Mouse (Mus musculus) midbrain, embryonic 10.5 days (tissue): Measurements from ENCODE around the gene Zfp61. TPM values are rescaled to one million over a fixed set of nuclear protein-coding genes. Genes with fewer than 3 reads are reported as not detected.

Source experiments
- DNase-seq: peaks from one replicate; pipeline ENCODE4 v3.0.0-alpha.2; 2017; ENCODE audit warnings: low spot score
- H3K27ac ChIP-seq: fragments of 300-500 bp; sonication (generic); replicated peaks from 2 replicates; pipeline ENCODE4 v1.5.1; 2016; ENCODE audit warnings: mild to moderate bottlenecking
- H3K27me3 ChIP-seq: fragments of 300-500 bp; sonication (generic); 2 replicates; pipeline ENCODE4 v1.6.1; 2016; ENCODE audit warnings: low read depth, mild to moderate bottlenecking; ENCODE audit not compliant: poor library complexity, severe bottlenecking
- H3K36me3 ChIP-seq: fragments of 300-500 bp; sonication (generic); 2 replicates; pipeline ENCODE4 v1.6.1; 2016; ENCODE audit warnings: mild to moderate bottlenecking, moderate library complexity
- H3K4me1 ChIP-seq: fragments of 300-500 bp; sonication (generic); 2 replicates; pipeline ENCODE4 v1.6.1; 2016
- H3K4me3 ChIP-seq: fragments of 300-500 bp; sonication (generic); 2 replicates; pipeline ENCODE4 v1.5.1; 2016; ENCODE audit warnings: mild to moderate bottlenecking, moderate library complexity
- H3K9me3 ChIP-seq: fragments of 300-500 bp; sonication (generic); replicated peaks from 2 replicates; pipeline ENCODE4 v1.6.1; 2016; ENCODE audit warnings: mild to moderate bottlenecking
- WGBS: fragments of 180-500 bp; shearing (Covaris S2); methylation state at CpG from one replicate; pipeline ENCODE4 v1.1.7; 2016; 5-methylcytosine and 5-hydroxymethylcytosine counted together
- polyA plus RNA-seq: library from polyadenylated mRNA; unstranded; fragments of >200 nt; fragmentation: Nextera tagmentation; extraction: Ambion mirVana; gene quantifications from 2 replicates; pipeline ENCODE4 v1.2.1, GENCODE M21; 2016

Gene Zfp61
- polyA plus RNA-seq: 36.7 and 41.4 TPM in 2 replicates

DNA sequence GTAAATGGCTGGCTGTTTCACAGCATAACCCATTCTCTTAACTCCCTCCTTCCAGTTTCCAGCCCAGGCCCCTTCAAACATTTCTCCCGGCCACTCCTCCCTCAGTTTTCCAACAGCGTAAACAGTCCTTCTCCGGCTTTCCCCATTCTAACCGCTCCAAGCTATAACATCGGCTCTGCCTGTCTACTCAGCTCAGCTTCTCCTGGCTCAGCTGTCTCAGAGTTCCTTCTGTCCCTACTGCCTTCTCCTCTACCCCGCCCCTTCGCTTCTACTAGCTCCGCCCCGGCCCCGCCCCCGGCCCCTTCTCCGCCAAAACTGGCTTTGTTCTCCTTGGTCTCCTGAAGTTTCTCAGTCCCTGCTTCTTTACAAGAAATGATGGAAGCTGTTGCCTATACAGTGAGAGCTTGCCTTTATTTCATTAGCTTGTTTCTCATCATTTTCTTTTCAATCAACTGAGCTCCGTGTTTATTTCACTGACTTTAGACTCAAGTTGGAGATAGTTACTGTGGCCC is at the start of gene Zfp61:
Gene Zfp61, minus strand, starts transcription at position 462 of the 512 bp plus-strand sequence.
- peaks cover 27% of the 10 kb centered on the region for H3K4me1 ChIP-seq
- DNase-seq: peak; percentile 86
- peak within 1 kb of the TSS; percentile 91 for H3K27ac ChIP-seq
- H3K9me3 ChIP-seq: no peaks in the 10 kb centered on the region
- no peaks in the 10 kb centered on the region for H3K27me3 ChIP-seq
- peak within 1 kb of the TSS; percentile 76 for H3K4me3 ChIP-seq
- peaks cover 56% of the 10 kb centered on the region for H3K36me3 ChIP-seq
- 2% methylated on average over 13 of the region's 13 CpGs for WGBS

DNA sequence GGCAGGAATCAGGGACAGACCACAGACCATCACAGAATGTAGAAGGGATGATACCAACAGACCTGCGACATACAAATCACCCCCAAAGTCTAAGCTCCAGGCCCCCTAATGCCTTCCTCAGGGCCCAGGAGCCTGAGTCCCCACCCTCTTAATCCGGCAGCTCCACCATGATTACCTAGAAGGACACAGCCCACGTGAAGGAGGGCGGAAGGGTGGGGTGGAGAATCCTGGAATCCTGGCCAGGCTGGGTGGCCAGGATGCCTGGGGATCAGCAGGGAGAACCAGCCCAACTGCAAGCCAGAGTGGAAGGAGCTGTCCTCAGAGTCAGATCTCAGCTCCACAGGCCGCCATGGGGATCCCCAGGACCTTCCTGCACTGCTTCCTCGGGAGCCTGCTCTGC is 47.9 kb upstream of the Zfp61 start, which contains the start of gene Lypd5:
Gene Lypd5, plus strand, starts transcription at position 301 of the 400 bp plus-strand sequence.
- WGBS: 48% methylated on average over 6 of the region's 6 CpGs
- Histone ChIP-seq H3K27ac (no peak within 1 kb of the TSS), H3K4me3 (no peak within 1 kb of the TSS), H3K36me3 (no peaks in the 10 kb centered on the region), H3K27me3 (no peaks in the 10 kb centered on the region), H3K4me1 (no peaks in the 10 kb centered on the region), H3K9me3 (0 out of 2 replicates have a peak, but pooled peaks cover 9% of the 10 kb centered on the region)
- DNase-seq: no peak

DNA sequence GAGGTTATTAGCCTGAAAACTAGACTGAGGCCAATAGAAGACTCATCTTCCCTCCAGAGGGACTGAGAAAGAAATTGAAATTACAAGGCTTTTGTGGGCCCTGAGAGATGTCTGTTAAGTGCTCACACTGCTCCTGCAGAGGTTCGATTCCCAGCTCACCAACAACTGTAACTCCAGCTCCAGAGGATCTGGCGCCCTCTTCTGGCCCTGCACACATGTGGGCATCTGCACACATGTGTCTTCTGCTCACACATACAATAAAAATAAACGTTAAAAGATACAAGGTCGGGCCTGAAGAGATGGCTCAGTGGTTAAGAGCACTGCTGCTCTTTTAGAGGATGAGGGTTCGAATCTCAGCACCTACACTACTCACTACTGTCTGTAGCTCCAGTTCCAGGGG is 45.4 kb upstream of the Zfp61 start:
- 69% methylated on average over 5 of the region's 5 CpGs for WGBS
- Histone ChIP-seq H3K4me3 (no peak overlapping the region), H3K36me3 (no peaks in the 10 kb centered on the region), H3K4me1 (no peaks in the 10 kb centered on the region), H3K9me3 (no peaks in the 10 kb centered on the region), H3K27me3 (no peaks in the 10 kb centered on the region), H3K27ac (no peak overlapping the region)
- DNase-seq: no peak

DNA sequence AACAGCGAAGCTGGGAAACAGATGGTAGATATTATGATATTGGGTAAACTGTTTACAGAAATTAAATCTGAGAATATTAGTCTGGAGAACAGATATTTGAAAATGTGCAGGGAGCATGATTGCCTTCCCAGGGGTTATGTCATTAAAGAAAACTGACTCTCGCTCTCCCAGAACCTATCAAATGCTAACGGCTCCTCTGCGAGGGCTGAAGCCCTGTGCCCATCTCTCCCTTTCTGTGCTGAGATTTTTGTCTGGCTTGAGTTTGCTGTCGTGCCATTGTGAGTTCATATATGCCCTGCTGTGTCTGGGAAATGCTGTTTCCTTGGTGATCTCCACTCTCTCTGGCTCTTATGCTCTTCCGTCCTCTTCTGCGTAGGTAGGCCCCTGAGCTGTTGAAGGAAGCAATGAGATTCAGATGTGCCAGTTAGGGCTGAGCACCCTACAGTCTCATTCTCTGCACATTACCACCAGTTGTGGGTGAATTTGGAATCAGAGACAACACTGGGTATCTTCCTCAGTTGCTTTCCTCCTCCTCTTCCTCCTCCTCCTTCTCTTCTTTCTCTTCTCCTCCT is 42.8 kb upstream of the Zfp61 start:
- 82% methylated on average over 7 of the region's 7 CpGs for WGBS
- DNase-seq: no peak
- Histone ChIP-seq H3K4me3 (no peak overlapping the region), H3K27me3 (no peaks in the 10 kb centered on the region), H3K4me1 (no peaks in the 10 kb centered on the region), H3K27ac (no peak overlapping the region), H3K36me3 (no peaks in the 10 kb centered on the region), H3K9me3 (no peaks in the 10 kb centered on the region; the same call in 1 of the 2 replicates)

DNA sequence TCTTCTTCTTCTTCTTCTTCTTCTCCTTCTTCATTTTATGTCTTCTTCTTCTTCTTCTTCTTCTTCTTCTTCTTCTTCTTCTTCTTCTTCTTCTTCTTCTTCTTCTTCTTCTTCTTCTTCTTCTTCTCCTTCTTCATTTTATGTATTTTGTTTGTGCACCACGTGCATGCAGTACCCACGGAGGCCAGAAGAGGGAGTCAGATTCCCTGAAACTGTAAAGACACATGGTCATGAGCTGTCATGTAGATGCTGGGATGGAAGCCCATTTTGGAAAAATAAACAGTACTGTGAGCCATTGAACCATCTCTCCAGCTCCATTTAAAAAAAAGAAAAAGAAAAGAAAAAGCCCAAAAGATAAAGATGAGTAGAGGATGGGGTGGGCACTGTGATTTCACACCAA is 37.2 kb upstream of the Zfp61 start:
- no peak for DNase-seq
- WGBS: 49% methylated on average over 2 of the region's 2 CpGs
- Histone ChIP-seq H3K4me1 (no peaks in the 10 kb centered on the region), H3K36me3 (no peaks in the 10 kb centered on the region), H3K9me3 (peaks cover 2% of the 10 kb centered on the region; the same call in 1 of the 2 replicates), H3K4me3 (no peak overlapping the region), H3K27ac (no peak overlapping the region), H3K27me3 (peaks cover 12% of the 10 kb centered on the region)

DNA sequence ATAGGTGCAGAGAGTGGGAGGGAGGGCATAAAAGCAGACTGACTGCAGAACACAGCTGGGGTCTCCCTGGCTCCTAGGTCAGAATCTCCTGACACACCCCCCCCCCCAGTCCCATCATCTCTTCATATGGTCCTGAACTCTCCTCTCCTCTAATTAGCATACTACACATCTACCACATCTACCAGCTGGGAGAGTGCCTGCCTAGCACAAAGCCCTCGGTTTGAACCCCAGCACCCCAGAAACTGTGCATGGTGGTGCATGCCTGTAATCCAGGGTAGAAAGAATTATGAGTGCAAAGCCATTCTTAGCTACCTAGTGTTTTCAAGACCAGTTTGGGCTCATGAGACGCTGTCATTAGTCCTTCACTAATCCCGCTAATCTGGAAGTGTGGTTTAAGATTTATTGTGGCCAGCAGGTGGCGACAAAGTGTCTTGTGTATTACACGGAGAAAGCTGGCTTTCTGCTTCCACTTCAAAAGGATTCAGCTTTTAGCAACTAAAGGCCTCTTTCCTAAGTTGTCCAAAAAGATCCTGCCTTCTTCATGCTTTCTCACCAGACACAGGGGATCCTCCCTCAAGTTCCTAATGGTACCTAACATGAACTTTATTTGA is 34.8 kb upstream of the Zfp61 start:
- WGBS: 15% methylated on average over 5 of the region's 5 CpGs
- Histone ChIP-seq H3K27ac (no peak overlapping the region), H3K4me1 (no peaks in the 10 kb centered on the region), H3K4me3 (no peak overlapping the region), H3K27me3 (peaks cover 20% of the 10 kb centered on the region), H3K36me3 (no peaks in the 10 kb centered on the region), H3K9me3 (peaks cover 10% of the 10 kb centered on the region; the same call in 1 of the 2 replicates)
- peak; percentile 51 for DNase-seq

DNA sequence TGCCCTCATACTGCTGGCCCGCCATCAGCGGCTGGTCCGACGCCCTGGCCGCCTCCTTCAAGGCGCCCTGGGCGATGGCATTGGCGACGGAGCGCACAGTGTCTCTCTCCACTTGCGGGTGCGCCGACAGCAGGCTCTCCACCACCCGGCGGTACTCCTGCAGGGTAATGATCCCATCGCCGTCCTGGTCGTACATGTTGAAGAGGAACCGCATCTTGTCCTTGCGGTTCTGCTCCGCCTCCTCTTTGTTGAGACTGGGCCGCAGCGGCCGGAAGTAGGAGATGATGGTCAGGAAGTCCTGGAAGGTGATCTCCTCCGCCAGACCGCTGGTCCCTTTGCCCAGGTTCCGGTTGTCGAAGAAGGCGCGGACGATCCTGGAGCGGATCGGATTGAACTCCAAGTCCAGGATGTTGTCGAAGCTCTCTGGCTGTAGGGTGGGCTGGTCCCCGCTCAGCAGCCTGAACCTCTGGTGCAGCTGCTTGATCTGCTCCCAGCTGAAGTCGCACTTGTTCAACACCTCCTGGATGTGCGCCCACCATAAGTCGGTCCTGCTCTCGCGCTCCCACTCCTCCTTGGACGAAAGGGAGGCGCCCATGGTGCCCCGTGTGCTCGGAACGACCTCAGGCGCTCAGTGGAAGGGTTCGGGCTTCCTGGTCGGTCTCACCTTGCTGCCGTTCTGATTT is 32.4 kb upstream of the Zfp61 start, which contains the start of gene Tescl:
Gene Tescl, minus strand, starts transcription at position 633 of the 683 bp plus-strand sequence.
- no peak within 1 kb of the TSS for H3K27ac ChIP-seq
- no peak for DNase-seq
- no peaks in the 10 kb centered on the region for H3K4me1 ChIP-seq
- no peak within 1 kb of the TSS for H3K4me3 ChIP-seq
- H3K9me3 ChIP-seq: peaks cover 10% of the 10 kb centered on the region; the same call in 1 of the 2 replicates
- H3K36me3 ChIP-seq: no peaks in the 10 kb centered on the region
- H3K27me3 ChIP-seq: peaks cover 20% of the 10 kb centered on the region
- WGBS: 53% methylated on average over 49 of the region's 49 CpGs

DNA sequence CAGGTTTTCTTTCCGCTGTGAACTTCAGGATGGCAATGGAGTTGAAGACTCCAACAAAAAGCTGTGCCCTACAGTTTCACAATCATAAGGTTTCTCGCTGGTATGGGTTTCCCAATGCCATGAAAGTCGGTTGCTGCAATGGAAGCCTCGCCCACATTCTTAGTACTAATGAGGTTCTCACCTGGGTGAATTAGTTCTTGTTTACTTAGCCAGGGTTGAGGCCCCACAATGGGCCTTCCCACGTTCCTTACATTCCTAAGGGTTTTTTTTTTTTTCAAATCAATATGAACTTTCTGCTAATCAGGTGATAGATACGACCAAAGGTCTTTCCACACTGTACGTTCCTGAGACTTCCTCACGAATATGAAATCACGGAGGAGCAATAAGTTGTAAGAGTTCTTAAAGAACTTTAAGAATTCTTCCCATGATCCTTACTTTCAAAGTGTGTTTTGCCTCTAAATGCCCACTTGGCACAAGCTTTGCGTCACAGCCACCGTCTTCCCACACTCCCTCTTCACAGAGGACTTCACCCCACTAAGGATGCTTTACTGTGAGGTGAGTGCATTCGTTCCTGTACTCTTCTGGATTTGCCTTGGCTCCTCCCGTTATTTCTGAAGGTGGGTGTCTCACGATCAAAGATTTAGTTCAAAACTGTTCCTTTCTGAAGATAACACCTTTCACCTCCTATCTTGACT is 26.4 kb upstream of the Zfp61 start:
- H3K27me3 ChIP-seq: no peaks in the 10 kb centered on the region
- no peaks in the 10 kb centered on the region for H3K36me3 ChIP-seq
- WGBS: 89% methylated on average over 14 of the region's 14 CpGs
- DNase-seq: no peak
- peaks cover 13% of the 10 kb centered on the region; the same call in 1 of the 2 replicates for H3K9me3 ChIP-seq
- H3K4me1 ChIP-seq: peaks cover 13% of the 10 kb centered on the region
- no peak overlapping the region for H3K4me3 ChIP-seq
- no peak overlapping the region for H3K27ac ChIP-seq

DNA sequence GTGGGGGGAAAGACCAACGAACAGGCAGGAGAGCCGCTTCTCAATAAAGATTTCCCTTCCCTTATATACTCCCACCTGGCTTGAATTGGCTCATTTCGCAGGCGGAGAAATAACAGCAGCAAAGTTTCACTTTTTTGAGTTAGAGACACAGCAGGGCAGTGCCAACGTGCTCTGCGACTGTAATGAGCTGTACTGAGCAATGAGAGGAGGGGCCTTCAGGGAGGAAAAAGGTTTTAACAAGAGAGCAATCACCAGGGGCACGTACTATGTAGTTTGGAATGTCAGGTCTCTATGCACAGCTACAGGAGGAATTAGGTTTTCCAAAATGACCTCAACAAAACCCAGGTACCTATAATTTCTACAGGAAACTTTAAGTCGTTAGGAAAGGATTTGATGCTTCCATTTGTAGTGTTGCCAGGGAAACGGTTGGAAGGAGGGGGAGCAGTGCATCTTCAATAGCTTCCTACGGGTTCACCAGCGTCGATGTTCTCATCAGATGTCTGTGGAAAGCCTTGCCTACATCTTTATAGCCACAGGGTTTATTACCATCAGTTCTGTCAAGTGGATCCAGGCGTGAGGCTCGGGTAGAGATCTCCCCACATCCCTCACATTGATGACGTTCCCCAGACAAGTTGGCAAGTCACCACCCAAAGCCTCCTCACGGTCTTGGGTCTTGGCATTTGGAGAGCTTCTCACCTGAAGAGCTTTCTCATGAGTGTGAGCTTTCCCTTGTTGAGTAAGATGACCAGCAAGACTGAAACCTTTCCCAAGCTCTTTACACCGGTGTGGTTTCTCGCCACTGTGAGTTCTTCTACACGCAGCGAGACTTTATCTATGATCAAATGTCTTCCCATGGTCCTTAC is 25.5 kb upstream of the Zfp61 start:
- peaks cover 13% of the 10 kb centered on the region for H3K4me1 ChIP-seq
- peak overlapping the region; percentile 65; the same call in 1 of the 2 replicates for H3K27ac ChIP-seq
- H3K27me3 ChIP-seq: no peaks in the 10 kb centered on the region
- no peak for DNase-seq
- H3K36me3 ChIP-seq: no peaks in the 10 kb centered on the region
- peaks cover 13% of the 10 kb centered on the region; the same call in 1 of the 2 replicates for H3K9me3 ChIP-seq
- peak overlapping the region; percentile 48 for H3K4me3 ChIP-seq
- 49% methylated on average over 20 of the region's 20 CpGs for WGBS

DNA sequence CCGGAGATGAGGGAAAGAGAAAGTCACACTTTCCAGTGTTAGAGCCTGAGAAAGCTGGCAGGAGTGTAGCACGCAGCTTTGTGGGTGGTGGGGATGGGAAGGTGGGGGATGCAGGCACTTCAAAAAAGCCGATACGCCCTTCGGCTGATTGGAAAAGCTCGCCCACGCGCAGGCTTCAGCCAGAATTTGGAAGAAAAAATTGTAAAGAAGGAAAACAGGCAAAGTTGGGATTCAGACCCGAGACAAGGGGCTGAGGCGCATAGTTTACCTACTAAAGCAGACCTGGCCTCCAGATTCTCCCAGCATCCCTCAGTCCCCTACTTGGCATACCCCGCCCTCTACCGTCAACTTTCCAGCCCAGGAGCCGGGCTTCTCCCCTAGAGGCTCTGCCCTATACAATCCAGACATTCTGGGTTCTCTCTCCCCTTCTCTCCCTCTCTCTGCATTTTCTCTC is 24.7 kb upstream of the Zfp61 start:
- Histone ChIP-seq H3K36me3 (no peaks in the 10 kb centered on the region), H3K4me3 (peak overlapping the region; percentile 48), H3K27me3 (no peaks in the 10 kb centered on the region), H3K9me3 (peaks cover 13% of the 10 kb centered on the region; the same call in 1 of the 2 replicates), H3K27ac (peak overlapping the region; percentile 65), H3K4me1 (peaks cover 13% of the 10 kb centered on the region)
- peak; percentile 37 for DNase-seq
- WGBS: 9% methylated on average over 13 of the region's 13 CpGs

DNA sequence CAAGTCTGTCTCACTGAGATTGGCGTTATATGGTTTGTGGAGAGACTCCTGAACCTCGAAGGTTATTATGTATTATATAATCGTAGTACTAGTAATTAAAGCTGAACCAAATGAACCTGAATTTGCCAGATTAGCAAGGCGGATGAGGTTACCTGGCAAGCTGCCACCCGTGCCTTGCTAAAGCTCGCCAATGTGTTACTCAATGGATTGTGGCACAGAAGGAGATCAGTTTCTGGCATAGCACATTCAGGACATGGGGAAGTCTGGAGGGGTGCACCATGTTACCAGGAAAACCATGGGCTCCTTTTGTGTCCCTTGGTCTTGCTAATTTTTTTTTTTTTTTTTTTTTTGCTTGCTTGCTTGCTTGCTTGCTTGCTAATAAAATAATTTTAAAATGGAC is 24.2 kb upstream of the Zfp61 start:
- no peak for DNase-seq
- Histone ChIP-seq H3K9me3 (peaks cover 13% of the 10 kb centered on the region; the same call in 1 of the 2 replicates), H3K27me3 (no peaks in the 10 kb centered on the region), H3K4me1 (peaks cover 13% of the 10 kb centered on the region), H3K27ac (no peak overlapping the region), H3K4me3 (no peak overlapping the region; the same call in 1 of the 2 replicates), H3K36me3 (no peaks in the 10 kb centered on the region)
- WGBS: 93% methylated on average over 6 of the region's 6 CpGs
